Mouse (Mus musculus): ENCODE measurements around the gene Ptpra.

Gene Ptpra

GRCm38 (mm10) chr2:130442162-130442561 is 7.9 kb upstream of the Ptpra start:
- DNase-seq (ENCODE audit: low read depth, low spot score) = no peak

DNA sequence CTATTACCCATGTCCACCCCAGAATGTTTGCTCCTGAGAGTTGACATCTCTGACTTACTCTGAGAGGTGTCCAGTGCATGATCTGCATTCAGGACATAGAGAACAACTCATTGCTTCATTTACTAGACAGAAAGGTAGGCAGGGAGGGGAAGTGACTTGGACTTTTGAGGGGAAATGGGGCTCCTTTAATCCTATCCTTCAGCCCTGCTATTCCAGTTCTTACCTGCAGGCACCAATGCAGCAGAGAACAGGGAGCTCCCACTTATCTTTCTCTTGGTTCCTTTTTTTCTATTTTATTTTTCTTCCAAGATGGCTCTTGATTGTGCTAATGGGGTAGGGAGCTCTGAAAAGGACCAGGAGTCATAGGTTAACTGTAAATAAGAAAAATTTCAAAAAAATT is 1.6 kb upstream of the Ptpra start:
- DNase-seq (ENCODE audit: low read depth, low spot score) = no peak

- peak; percentile 45 for DNase-seq (ENCODE audit: low read depth, low spot score)
These were observed 871 bp upstream of the Ptpra start for GRCm38 (mm10) chr2:130449021-130449793.

DNA sequence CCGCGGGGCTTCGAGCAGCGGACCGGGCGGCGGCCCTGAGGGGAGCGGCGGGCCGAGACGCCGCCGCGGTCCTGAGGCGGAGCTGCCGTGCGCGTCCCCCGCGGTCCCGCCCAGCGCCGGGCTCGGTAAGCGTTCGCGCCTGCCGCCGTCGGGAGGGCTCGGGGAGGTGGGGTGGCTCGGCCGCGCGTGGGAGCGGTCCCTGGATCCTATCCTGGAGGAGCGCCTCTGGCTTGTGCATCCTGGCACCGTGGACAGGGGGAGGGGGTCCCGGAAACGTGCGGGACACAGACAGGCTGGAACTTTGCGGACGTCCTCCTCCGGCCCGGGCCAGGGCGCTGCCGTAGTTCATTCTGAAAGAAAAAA is 337 bp downstream of the Ptpra start:
- peak; percentile 83 for DNase-seq (ENCODE audit: low read depth, low spot score)

DNA sequence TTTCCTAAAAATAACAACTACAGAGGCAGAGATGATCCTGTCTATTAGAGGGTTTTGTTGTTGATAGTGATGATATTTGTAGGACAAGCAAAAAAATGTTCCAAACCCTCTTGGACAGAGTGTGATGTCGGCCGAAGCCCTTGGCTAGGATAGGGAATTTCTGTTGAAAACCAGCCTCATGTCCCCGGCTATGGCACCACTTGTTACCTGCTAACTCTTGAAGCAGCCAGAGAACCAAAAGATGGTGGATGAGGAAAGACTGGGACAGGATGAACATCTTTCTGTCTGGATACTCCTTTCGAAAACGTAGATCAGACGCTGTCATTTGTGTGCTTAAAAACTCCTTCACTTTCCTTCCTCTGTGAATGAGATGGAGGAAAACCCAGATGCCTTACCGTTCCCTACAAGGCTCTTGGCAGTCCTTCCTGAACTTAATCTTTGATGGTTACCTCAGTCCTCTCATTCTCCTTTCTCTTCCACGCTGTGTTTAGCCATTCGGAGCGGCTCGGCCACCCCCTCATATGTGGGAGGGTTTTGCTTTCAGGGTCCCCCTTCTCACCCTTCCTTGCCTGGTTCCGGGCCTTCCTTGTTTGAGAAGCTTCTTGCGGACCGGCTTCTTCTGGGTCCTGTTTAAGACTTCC is 1.1 kb downstream of the Ptpra start:
- no peak for DNase-seq (ENCODE audit: low read depth, low spot score)

- no peak for DNase-seq (ENCODE audit: low read depth, low spot score)
These were observed 1.6 kb downstream of the Ptpra start for GRCm38 (mm10) chr2:130451727-130452090.

GRCm38 (mm10) chr2:130452266-130452665 is 2.2 kb downstream of the Ptpra start:
- no peak for DNase-seq (ENCODE audit: low read depth, low spot score)

- peak; percentile 64 for DNase-seq (ENCODE audit: low read depth, low spot score)
These were observed 3.3 kb downstream of the Ptpra start for GRCm38 (mm10) chr2:130453421-130453820.

DNA sequence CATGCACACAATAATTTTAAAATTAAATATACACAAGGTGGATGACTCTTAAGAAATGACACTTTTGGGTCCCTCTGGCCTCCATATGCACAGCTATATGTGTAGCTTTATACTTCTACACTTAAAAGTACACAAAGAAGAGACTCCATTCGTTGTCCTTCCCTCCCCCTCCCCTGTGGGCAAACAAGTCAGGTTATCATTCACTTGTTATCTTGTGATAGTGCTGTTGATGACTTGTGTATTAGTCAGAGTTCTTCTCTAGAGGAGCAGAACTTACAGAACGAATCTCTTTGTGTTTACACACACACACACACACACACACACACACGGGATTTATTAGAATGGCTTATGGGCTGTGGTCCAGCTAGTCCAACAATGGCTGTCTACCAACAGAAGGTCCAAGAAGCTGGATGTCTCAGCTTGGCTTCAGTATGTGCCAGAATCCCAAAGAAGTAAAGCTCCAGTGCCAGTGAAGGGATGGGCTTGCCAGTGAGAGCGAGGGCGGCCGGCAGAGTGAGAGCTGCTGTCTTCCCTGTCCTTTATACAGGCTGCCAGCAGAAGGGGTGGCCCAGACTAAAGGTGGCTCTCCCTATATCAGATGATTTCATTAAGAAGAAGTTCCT is 4.8 kb downstream of the Ptpra start:
- DNase-seq (ENCODE audit: low read depth, low spot score) = peak; percentile 84

GRCm38 (mm10) chr2:130457871-130458270 is 7.8 kb downstream of the Ptpra start:
- no peak for DNase-seq (ENCODE audit: low read depth, low spot score)

- no peak for DNase-seq (ENCODE audit: low read depth, low spot score)
These were observed 9.5 kb downstream of the Ptpra start for GRCm38 (mm10) chr2:130459576-130459975.

DNA sequence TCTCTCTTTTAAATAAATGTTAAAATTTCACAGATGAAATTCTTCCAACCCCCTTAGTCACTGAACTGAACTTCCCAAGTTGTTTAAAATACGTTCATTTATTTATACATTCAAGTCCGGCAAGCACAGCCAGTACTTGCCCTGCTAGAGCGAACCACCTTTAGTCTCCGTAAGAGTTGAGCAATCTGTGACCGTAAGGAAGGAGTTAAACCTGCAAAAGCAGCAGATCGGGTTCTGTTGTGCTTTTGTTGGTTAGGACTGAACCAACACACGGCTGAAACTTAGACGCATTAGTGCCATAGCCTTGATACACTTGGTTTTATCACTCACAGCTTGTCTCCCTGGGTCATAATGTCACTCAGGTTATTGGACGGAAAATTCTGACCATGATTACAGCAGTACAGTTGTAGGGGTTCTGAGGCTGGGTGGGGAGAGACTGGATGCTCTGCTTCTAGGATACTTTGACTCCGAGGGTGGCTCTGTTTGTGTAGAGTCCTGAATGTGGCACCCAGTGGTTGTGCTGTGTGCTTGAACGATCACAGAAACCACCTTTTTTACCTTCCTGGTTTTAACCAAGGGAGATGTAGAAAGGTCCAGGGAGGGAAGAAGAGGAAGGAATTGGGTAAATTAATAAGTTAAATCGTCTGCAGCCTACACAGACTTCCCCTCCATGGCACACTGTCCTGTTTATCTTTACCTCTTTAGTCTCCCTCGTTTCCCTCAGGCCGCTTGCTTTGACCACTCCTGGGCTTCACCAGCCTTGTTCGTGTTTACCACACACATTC is 11.4 kb downstream of the Ptpra start:
- DNase-seq (ENCODE audit: low read depth, low spot score) = no peak

- DNase-seq (ENCODE audit: low read depth, low spot score) = no peak
These were observed 16.4 kb downstream of the Ptpra start for GRCm38 (mm10) chr2:130466438-130466837.

DNA sequence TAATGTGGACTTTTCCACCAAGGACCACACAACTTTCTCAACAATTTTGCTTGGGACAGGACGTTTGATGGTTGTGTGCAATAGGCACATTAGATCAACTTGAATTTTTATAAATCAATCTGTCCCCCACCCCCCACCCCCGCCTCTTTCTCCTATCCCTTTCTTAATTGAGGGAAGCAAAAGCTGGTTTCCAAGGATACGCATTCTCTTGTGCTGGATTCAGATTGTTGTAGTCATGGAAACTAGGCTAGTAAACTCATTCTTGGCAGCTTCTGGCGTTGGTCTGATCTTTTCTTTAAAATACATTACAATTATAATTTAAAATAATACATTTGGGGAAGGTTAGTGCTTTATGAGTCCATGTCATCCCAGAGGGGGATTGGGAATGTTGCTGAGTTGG is 19.3 kb downstream of the Ptpra start:
- peak; percentile 81 for DNase-seq (ENCODE audit: low read depth, low spot score)

GRCm38 (mm10) chr2:130469935-130470334 is 19.9 kb downstream of the Ptpra start:
- DNase-seq (ENCODE audit: low read depth, low spot score) = no peak

GRCm38 (mm10) chr2:130472908-130473510 is 22.9 kb downstream of the Ptpra start:
- DNase-seq (ENCODE audit: low read depth, low spot score) = no peak

DNA sequence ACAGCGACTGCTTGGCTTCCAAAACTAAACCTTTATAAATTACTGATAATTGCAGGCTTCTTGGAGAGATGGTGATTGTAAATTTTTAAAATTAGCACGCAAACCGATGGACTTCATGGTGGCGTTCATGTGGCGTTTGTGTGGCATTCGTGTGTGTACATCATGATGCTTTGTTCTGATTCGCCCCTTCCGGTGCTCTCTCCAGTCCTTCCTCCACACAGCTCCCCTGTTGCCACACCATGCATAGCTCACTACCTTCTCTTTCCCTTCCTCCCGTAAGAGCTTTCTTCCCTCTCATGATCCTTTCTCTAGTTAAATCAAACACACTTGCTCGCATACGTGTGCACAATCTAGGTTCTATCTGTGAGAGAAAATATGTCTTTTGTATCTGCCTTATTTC is 25.7 kb downstream of the Ptpra start:
- DNase-seq (ENCODE audit: low read depth, low spot score) = no peak

- peak; percentile 48 for DNase-seq (ENCODE audit: low read depth, low spot score)
These were observed 26.7 kb downstream of the Ptpra start for GRCm38 (mm10) chr2:130476666-130477297.

- no peak for DNase-seq (ENCODE audit: low read depth, low spot score)
These were observed 32.1 kb downstream of the Ptpra start for GRCm38 (mm10) chr2:130482177-130482576.

DNA sequence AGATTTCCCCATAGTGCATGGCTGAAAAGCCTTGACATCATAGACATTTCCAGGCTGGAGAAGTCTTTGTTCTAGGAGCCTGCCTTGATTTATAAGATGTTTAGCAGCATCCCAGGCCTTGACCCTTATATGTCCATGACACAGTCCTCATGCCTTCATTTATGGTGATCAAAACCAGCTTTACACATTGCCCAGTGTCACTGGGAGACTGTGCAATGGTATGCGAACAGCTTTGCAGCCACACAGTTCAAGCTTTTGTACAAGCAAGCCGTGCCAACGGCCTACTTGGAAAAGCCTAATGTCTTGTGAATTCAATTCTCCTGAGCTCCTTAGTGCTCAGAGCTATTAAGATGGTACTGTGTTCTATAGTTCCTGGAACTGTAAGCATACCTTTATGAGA is 32.6 kb downstream of the Ptpra start:
- no peak for DNase-seq (ENCODE audit: low read depth, low spot score)

- no peak for DNase-seq (ENCODE audit: low read depth, low spot score)
These were observed 34.1 kb downstream of the Ptpra start for GRCm38 (mm10) chr2:130484206-130484605.

All from brain, adult 2 months (tissue).